Mouse (Mus musculus): Measurements from ENCODE around the gene Lgals7.

The Lgals7 gene

GRCm38 (mm10) chr7:28830981-28831380 lies 32.7 kb upstream of the Lgals7 start:
- no peak for DNase-seq (ENCODE audit: low spot score in 2 of 2)

- no peak for DNase-seq (ENCODE audit: low spot score in 2 of 2)
Observed at GRCm38 (mm10) chr7:28831411-28832125, 32.1 kb upstream of the Lgals7 start.

GRCm38 (mm10) chr7:28832137-28832536 lies 31.5 kb upstream of the Lgals7 start:
- no peak for DNase-seq (ENCODE audit: low spot score in 2 of 2)

GRCm38 (mm10) chr7:28833723-28834347 lies 29.8 kb upstream of the Lgals7 start, which contains the start of gene Lgals4:
Gene Lgals4 (plus strand): TSS chr7:28833854.
- no peak for DNase-seq (ENCODE audit: low spot score in 2 of 2)

GRCm38 (mm10) chr7:28836936-28837335 lies 26.7 kb upstream of the Lgals7 start:
- DNase-seq (ENCODE audit: low spot score in 2 of 2), result no peak

- no peak for DNase-seq (ENCODE audit: low spot score in 2 of 2)
Observed at GRCm38 (mm10) chr7:28838331-28838730, 25.3 kb upstream of the Lgals7 start.

- no peak for DNase-seq (ENCODE audit: low spot score in 2 of 2)
Observed at GRCm38 (mm10) chr7:28847273-28847672, 16.4 kb upstream of the Lgals7 start.

- no peak for DNase-seq (ENCODE audit: low spot score in 2 of 2)
Observed at GRCm38 (mm10) chr7:28849700-28850236, 13.9 kb upstream of the Lgals7 start.

GRCm38 (mm10) chr7:28850642-28851041 lies 13.0 kb upstream of the Lgals7 start:
- no peak for DNase-seq (ENCODE audit: low spot score in 2 of 2)

- DNase-seq (ENCODE audit: low spot score in 2 of 2), result no peak
Observed at GRCm38 (mm10) chr7:28859953-28860352, 3.7 kb upstream of the Lgals7 start.

- DNase-seq (ENCODE audit: low spot score in 2 of 2), result no peak
Observed at GRCm38 (mm10) chr7:28860898-28861297, 2.8 kb upstream of the Lgals7 start.

- DNase-seq (ENCODE audit: low spot score in 2 of 2), result no peak
Observed at GRCm38 (mm10) chr7:28862817-28863499, 695 bp upstream of the Lgals7 start.

- peak in 1 of 2 experiments; percentile 47 for DNase-seq (ENCODE audit: low spot score in 2 of 2)
Observed at GRCm38 (mm10) chr7:28864288-28864750, 666 bp downstream of the Lgals7 start.

GRCm38 (mm10) chr7:28865481-28866300 lies 2.0 kb downstream of the Lgals7 start:
- peak; percentile 79 to 84 for DNase-seq (ENCODE audit: low spot score in 2 of 2)

- DNase-seq (ENCODE audit: low spot score in 2 of 2), result no peak
Observed at GRCm38 (mm10) chr7:28866769-28867507, 3.3 kb downstream of the Lgals7 start.

GRCm38 (mm10) chr7:28867508-28868340 lies 4.1 kb downstream of the Lgals7 start:
- peak; percentile 51 to 77 for DNase-seq (ENCODE audit: low spot score in 2 of 2)

- no peak for DNase-seq (ENCODE audit: low spot score in 2 of 2)
Observed at GRCm38 (mm10) chr7:28870901-28871664, 7.4 kb downstream of the Lgals7 start.

- no peak for DNase-seq (ENCODE audit: low spot score in 2 of 2)
Observed at GRCm38 (mm10) chr7:28874565-28874964, 10.9 kb downstream of the Lgals7 start.

GRCm38 (mm10) chr7:28876099-28876498 lies 12.4 kb downstream of the Lgals7 start:
- no peak for DNase-seq (ENCODE audit: low spot score in 2 of 2)

Data from urinary bladder, postnatal 4 days (tissue).